Mouse (Mus musculus) urinary bladder, postnatal 4 days (tissue): ENCODE results near the gene Cox7a2.

ENCODE experiments used
- DNase-seq, 2 experiments: peaks; one replicate each; pipeline ENCODE4 v3.0.0; 2021 to 2022; ENCODE audit warnings: low spot score in 2 of 2

The Cox7a2 gene

DNA sequence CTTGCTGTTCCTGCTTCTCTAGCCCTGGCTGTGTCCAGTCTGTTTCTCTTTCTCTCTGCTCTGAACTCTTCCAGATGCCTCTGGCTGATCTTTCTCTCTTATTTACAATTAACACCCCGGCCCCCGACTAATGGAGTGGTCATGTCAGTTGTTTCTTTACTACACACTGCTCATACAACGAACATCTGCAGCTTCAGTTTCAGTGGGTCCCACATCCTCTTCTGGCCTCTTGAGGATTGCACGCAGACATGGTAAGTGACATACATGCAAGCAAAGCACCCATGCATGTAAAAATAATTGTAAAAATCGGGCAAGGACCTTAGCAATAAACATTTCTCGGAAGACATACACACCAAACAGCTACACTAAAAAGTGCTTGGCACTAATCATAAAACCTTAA is 24.1 kb downstream of the Cox7a2 start:
- no peak for DNase-seq

DNA sequence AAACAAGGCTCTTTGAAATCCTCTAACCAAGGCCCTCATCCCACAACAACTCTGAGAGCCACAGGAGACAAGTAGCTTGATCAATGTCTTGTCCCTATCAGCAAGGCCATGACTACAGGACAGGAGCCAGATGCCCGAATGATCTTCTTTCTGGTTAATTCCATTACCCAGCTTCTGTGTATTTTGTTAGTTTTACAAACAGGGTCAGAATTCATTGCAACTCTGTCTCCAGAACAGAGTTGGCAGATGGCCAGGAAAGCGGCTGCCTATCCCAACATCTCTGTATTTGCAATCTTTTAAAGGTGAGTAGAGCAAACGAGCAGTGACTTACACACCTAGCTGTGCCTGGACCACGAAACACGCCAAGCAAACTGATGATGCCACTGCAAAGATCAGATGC is 29.4 kb downstream of the Cox7a2 start:
- no peak for DNase-seq

- no peak for DNase-seq
Observed at GRCm38 (mm10) chr9:79723090-79723489, 36.6 kb downstream of the Cox7a2 start.

- DNase-seq = peak in 1 of 2 experiments; percentile 65
Observed at GRCm38 (mm10) chr9:79721056-79721455, 38.6 kb downstream of the Cox7a2 start.

DNA sequence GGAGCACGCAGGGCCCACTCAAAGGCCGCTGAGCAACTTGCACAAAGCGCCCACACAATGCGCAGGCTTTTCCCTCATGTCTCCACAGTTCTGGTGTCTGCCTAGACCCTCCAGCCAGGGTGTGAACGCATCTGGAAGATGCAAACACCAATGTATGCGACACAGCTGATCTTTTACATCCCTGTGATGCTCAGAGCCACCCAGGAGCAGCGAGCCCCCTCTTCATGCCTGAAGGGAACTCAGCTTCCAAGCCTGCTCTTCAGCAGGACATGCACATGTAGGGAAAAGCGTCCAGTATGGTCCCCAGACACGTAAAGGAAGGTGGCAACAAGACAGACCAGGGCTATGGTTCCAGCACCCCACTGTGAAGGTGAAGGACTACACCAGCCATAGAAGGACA is 39.5 kb downstream of the Cox7a2 start:
- DNase-seq = no peak

DNA sequence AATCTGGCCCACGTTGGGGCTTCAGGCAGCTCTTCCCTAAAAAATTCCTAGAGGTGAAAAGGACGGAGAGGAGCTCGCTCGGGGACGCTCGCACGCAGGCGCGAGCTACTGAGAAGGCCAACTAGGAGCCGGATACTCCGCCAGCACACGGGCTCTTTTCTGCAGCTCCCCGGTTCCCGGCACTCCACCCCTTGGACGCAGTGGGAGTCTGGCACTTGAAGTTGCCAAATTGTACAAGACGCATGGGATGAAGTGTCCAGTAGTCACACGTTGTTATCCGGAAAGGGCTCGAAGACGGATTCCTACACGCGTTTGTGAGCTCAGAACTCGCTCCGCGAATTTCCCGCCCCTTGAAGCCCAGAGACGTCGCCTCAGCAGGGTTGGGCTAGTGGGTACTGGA is 40.2 kb downstream of the Cox7a2 start:
- peak; percentile 51 to 62 for DNase-seq

DNA sequence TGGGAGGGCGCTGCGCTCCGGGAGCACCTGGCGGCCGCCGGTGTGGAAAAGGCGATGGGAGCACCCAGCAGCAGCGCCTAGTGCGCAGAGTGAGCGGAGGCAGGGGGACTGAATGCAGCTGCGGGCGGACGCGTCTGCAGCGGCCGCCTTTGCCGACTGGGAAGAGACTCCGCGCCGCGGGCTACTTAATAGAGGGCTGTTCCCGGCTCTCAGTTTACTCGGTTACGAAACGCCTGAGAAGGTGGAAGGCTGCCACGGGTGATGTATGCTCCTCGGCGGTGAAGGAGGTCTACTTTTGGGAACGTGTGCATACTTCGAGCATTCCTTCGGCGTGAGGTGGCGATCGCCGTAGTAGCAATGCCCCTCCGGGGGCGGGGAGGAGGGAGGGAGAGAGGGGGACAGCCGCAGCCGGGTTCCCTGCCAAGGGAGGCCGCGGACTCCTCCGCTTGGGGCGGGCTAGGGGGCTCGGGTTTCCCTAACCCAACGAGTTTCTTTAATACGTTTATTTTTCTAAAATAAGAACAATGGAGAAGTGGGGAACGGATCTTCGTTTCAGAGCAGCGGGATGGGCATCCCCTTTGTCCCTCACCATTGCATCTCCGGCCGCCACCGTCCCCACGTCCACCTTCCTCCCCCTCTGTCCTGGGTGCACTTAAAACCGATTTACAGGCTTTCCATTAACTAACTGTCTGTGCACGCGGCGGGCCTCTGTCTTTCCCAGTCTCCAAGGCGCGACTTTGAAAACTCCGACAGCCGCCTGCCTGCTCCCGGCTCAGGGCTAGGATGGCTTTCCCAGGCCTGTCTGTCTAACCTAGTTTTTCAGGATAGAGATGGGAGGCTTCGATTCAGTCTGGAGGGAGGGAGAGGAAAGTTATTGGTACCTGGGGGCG is 41.0 kb downstream of the Cox7a2 start, which contains the start of gene Col12a1:
Gene Col12a1, minus strand, starts transcription at position 351 of the 890 bp plus-strand sequence.
- DNase-seq = peak; percentile 79 to 89

- DNase-seq = peak; percentile 23 to 66
Observed at GRCm38 (mm10) chr9:79717836-79718475, 41.7 kb downstream of the Cox7a2 start.

- peak; percentile 38 to 81 for DNase-seq
Observed at GRCm38 (mm10) chr9:79716909-79717835, 42.5 kb downstream of the Cox7a2 start.

GRCm38 (mm10) chr9:79716496-79716895 is 43.2 kb downstream of the Cox7a2 start:
- no peak for DNase-seq

DNA sequence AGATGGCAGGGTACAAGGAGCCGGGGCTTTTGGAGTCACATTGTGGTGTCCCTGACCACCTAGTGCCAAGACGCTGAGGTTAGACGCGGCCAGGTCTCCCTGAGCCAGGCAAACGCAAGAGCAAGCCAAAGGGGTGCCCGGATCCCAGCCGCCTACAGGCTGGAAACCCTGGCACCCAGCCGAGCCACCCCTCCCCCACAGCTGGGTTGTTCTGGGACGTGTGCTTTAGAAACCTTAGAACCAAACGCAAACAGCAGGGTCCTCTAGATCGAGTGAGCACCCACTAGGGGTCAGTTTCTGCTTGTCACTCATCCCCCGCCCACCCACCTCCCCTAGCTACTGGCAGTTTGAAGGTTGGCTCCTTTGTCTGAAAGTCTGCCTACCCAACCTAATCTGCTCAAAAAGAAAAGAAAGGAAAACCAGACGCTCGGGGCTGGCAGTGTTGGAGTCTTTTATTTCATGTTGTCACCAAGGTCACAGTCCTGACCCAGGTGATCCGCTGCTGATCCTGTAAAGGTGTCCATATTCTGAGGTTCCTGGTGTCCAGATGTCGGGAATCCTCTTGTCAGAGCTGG is 45.1 kb downstream of the Cox7a2 start:
- DNase-seq = peak; percentile 55 to 86
